Mouse (Mus musculus) frontal cortex, postnatal 36 days (tissue): ENCODE results near the gene Ankar.

Experiments
- DNase-seq, 2 experiments: peaks; one replicate each; pipeline ENCODE4 v3.0.0; 2022; ENCODE audit warnings: low spot score in 2 of 2

The Ankar gene

DNA sequence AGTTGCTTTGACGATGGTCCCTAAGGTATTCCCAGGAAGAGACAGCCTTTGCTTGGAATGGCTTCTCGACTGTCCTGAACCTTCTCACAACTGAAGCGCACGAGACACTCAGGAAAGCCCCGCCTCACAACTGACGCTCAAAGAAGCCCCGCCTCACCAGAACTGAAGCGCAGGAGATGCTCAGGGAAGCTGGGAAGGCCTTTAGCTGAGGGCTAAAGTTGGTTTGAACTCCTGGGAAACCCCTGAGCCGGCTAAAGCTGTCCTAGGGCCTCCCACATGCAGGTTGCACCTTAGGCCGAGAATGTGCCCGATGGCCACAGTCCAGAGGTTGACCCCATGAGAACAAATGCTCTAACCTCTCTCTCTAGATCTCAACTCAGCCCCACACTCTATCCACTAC is at the start of gene Ankar:
Gene Ankar (minus strand): TSS at position 101 of the 400 bp plus-strand sequence.
- no peak for DNase-seq

DNA sequence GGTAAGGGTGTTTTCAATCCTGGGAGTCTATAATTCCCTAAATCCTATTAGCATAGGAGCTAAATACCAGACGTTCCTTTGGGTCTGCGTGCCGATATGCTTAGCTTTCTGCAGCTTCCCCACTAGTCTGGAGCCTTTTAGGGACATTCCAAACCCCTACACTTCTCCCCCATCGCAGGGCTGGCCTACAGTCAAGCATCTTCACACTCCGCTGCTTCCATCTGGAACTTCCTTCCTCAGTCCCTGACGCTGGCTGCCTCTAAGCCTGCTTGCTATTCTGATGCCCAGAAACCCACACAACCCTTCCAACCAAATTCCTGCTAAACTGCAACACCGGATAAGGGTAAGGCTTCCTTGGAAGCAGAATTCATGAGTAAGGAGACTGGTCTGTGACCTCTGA is 46.0 kb upstream of the Ankar start:
- DNase-seq, result peak; percentile 69 to 84

DNA sequence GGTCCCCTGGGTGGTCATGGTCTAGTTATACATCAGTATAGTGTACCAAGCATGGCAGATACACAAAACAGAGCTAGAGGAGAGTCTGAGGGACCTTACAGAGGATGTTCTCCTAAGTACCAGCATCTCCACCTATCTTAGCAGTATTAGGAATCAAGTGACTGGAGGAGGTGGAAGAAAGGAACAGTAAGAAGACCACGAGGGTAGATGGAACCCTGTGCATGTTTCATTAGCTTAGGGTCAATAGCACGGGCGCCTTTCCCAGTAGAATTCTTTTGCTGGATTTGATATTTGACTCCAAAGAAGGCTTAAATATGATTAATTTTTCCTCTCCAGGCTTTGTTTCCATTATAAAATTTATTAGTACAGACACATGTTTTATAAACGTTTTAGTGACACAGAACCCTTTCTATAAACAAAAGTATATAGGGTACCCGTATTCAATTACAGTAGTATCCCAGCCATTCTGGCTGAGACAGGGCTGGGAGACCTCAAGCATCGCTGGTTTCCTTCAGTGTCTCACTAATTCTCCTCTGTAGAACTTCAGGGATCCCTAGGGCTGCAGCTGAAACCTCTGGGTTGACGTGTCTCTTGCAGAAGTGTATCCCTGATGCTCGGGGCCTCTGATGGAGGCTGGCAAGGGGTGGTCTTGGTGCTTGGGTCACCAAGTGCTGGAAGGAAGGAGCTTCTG is 44.6 kb upstream of the Ankar start:
- DNase-seq, result no peak

DNA sequence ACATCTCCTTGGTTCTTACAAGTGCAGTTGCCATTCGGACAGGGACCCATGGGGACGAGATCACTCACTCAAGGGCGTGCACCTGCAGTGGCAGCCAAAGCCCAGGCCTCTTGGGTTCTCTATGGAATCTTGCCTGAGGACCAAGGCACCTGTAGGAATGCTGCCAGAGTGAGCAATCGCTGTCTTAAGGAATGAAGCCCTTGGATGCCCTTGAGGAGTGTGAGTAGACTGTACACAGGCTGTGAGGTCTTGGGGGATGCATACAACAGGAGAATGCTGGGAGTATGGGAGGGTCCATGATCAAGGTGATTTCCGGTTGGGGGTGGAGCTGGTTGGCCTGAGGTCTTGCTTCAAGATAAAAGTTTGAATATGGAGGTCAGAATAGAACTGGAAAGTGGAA is 41.0 kb upstream of the Ankar start:
- DNase-seq, result no peak

DNA sequence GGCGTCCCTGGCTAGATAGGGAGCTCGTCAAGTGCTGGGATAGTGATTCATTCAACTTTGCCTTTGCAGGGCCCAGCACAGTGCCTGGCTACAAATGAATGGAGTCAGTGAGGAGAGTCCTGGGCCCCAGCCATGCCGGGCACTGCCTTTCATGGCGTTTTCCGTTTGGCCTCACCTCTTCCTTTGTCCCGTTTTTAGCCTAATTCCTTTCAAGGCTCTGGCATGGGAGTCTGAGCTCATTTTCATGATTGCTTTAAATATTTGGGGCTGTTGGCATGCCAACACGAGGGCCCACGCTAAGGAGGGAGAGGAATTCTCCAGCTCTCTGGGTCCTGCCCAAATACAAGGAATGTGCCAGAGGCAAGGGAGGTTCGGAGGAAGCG is 39.3 kb upstream of the Ankar start:
- peak; percentile 36 to 52 for DNase-seq

- no peak for DNase-seq
Measured at GRCm38 (mm10) chr1:72738946-72739680, 38.7 kb upstream of the Ankar start.

GRCm38 (mm10) chr1:72736397-72737125 is 36.2 kb upstream of the Ankar start:
- no peak for DNase-seq

DNA sequence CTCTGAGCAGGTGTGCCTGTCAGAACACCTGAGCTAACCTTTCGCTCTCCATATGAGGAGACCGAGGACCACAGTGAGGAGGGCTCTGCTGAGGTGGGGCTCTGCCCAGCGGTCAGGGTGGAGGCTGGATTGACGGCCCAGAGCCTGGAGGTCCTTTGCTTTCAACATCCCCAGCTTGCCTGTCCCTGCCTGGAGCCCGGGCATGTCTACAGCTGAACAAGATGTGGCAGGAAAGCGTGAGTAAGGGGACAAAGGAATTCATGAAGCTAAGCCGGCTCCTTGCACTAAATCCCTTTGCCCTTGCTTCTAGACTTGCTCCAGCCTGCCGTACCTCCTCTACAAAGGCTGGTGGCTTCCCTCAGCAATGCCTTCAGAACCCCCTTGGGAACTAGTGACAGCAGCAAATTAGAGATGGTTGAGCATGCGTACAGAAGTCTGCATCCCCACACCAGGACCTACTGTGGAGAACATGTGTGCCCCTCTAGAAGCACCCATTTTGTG is 32.9 kb upstream of the Ankar start:
- no peak for DNase-seq

GRCm38 (mm10) chr1:72730126-72730525 is 29.7 kb upstream of the Ankar start:
- DNase-seq, result no peak

DNA sequence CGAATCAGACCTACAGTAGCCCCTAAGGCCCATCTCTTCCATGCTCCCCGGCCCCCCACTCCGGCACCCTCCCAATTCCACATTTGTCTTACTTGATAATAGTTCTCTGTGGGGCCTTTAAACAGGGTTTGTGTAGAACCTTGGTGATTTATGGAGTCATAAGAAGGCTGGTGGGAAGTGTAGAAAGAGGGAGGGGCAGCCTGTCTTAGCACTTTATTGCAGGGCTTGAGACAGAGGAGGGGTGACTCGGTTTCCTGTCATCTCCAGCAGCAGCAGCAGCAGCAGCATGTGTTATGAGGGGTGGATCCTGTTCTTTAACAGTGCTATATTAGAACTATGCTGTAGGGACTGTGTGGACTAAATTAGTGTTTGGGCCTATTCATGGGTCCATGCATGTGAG is 28.4 kb upstream of the Ankar start:
- DNase-seq, result no peak

GRCm38 (mm10) chr1:72725941-72726340 is 25.6 kb upstream of the Ankar start:
- DNase-seq, result no peak

DNA sequence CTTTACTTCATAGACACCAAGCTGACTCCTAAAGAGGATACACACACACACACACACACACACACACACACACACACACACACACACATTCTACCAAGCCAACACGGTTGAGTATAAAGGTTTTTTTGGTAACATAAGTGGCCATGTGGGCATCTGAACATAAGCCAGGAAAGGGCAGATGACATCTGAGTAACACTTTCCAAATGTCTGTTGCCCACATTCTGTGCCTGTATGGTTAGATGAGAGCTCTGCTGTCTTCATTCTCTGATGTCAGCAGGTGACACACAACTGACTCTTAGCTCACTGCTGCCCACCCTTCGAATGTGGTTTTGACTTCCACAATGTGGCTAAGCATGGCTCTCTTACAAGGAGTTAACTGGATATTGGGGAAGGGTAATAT is 24.0 kb upstream of the Ankar start:
- DNase-seq, result no peak

- DNase-seq, result no peak
Measured at GRCm38 (mm10) chr1:72722646-72723045, 22.3 kb upstream of the Ankar start.

GRCm38 (mm10) chr1:72720115-72720725 is 19.8 kb upstream of the Ankar start:
- DNase-seq, result no peak

DNA sequence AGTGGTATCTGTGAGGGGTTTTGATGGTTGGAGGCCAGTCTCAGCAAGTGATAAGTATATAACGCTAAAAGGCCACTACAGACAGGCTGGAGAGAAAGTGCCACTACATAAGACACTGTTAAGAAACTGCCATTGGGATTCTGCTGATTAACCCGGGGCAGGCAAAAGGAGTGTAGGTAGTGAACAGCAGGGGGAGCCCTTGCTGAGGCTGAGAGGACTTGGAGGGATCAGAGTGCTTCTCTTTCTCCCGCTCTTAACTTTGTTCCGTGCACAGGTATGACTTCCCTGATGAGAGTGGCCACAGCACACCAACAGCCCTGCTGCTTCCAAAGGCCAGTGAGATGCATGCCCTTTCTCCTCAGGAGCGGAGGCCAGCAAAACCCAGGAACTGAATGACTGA is 18.5 kb upstream of the Ankar start:
- DNase-seq, result peak; percentile 63 to 64

DNA sequence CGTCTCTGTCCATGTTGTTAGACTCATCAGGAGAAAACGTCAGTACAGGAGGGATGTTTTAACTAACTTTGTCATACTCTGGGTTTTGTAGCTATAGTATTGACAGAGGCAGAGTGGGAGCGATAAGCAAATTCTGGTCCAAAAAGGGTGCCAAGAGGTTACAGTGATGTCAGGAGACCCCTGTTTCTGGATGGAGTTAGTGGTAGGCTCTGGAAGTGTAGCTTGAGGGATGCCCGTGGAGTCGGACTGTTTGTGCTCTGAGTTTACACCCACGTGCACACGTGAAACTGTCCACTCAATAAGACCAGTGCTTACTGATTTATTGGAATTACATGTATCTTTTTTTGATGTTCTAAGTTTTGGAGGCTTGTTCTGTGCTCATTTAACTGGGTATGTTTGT is 17.2 kb upstream of the Ankar start:
- DNase-seq, result no peak

DNA sequence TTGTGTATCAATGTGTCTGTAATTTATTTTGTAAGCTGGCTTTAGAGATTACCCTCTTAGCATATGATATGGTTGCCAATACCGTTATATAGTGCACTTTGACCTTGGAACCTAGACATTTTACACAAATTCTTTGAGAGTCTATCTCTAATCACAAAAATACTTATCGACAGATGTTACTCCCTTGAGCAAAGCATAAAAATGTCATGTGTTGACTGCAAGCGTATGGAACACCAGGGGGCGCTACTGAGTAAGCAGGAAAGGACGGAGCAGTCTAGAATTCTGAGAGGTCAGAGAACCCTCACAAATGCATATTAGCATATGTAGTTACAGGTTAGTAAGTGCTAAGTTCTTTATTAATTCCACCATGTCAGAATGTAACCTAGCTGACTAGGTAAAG is 16.5 kb upstream of the Ankar start:
- peak; percentile 70 to 76 for DNase-seq

GRCm38 (mm10) chr1:72716421-72716820 is 16.0 kb upstream of the Ankar start:
- DNase-seq, result no peak

DNA sequence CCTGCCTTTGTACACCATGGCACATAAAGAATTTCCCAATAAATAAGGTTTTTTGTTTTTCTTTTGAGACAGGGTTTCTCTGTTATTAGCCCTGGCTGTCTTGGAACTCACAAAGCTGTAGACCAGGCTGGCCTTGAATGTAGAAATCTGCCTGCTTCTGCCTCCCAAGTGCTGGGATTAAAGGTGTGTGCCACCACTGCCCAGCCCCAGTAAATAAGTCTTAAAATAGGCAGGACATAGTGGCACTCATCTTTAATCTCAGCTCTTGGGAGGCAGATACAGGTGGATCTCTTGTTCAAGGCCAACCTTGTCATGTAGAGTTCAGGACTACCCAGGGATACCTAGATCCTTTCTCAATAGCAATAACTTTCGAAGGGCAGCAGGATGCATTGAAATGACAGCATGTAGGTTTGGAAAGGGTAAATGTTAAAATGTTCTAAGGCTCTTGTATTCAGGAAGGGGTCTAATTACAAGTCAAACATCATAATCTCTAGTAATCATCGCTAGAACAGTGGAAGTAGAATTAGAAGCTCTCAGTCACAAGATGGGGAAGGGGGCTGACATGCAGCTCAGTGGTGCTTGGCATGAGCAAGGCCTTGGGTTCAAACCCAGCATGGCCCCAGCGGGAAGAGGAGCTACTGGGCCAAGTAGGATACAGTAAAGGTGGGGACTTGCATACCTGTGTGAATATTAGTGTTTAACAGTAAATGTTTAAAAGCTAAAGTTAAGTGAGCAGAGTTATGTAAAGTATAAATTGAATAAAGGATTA is 15.4 kb upstream of the Ankar start:
- DNase-seq, result no peak

DNA sequence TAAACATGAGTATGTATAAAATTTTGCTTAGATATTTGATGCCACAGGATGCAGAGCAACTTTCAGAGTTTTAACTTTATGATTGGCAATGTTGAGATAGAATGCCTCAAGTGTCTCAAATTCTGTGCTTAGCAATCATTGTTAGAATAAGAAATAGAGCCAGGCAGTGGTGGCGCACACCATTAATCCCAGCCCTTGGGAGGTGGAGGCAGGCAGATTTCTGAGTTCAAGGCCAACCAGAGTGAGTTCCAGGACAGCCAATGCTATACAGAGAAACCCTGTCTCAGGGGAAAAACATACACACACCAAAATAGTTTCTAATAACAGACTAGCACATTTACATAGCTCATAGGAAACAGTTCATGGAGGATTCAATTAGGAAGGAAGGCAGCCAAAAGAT is 14.7 kb upstream of the Ankar start:
- DNase-seq, result no peak

GRCm38 (mm10) chr1:72714547-72714946 is 14.2 kb upstream of the Ankar start:
- DNase-seq, result no peak
